17 mouse cellular contexts compared by ENCODE assay signal in genomic region chr9:86646807-86647206, GRCm38 (mm10). TPM values are rescaled to one million over a fixed set of nuclear protein-coding genes. Genes with fewer than 3 reads are reported as not detected.
DNase-seq lines count a peak whose midpoint lies in the region; ATAC-seq and TF ChIP-seq lines count a peak whose summit lies in the region.
"Had no signal": no experiment of that assay in that cellular context is flagged by ENCODE, and none has a peak within 500 bp of the region (broad histone marks: within the 10 kb centered on the region; RNA-seq: fewer than 3 reads in every experiment).

No protein-coding gene starts in this region.

- H3K4me1 ChIP-seq in kidney, adult 2 months (ENCODE audit: control insufficient read depth, insufficient read depth, low read length): no peaks in the 10 kb centered on the region
- no peaks in the 10 kb centered on the region for H3K4me1 ChIP-seq in kidney, embryonic 14.5 days (ENCODE audit: control insufficient read depth, insufficient read depth, low read length)
- H3K4me1 ChIP-seq: hindbrain, embryonic 12.5 days had no signal

- peak; percentile 32 for DNase-seq in adrenal gland, postnatal 14 days
- DNase-seq in adrenal gland, adult 8-10 months: no peak
- no peak for DNase-seq in kidney, adult 2 months
- DNase-seq in lung, postnatal 10 days: peak; percentile 11
- DNase-seq in lung, postnatal 4 days: no peak
- peak; percentile 5 for DNase-seq in induced T-regulatory cell, adult 2 months (ENCODE audit: low read depth)
- no peak for DNase-seq in right cerebral cortex, postnatal 14 days
- DNase-seq: cerebellum, postnatal 36 days; heart, adult 18-20 months; kidney, adult 11 months; kidney, postnatal 25 days; thymus, postnatal 14 days had no signal

- no peak overlapping the region for H3K4me2 ChIP-seq in kidney, embryonic 14.5 days (replicated peaks; ENCODE audit: low read depth, low read length)
- H3K4me2 ChIP-seq: hindbrain, embryonic 12.5 days; limb, embryonic 15.5 days; lung, embryonic 15.5 days had no signal

- no peaks in the 10 kb centered on the region for H3K27me3 ChIP-seq in kidney, adult 2 months (replicated peaks; ENCODE audit: control insufficient read depth, insufficient read depth, low read length)
- no peaks in the 10 kb centered on the region for H3K27me3 ChIP-seq in kidney, embryonic 14.5 days (ENCODE audit: control insufficient read depth, insufficient read depth, low read length)
- H3K27me3 ChIP-seq: hindbrain, embryonic 12.5 days; limb, embryonic 15.5 days; lung, embryonic 15.5 days had no signal

- H3K36me3 ChIP-seq in kidney, adult 2 months (ENCODE audit: control insufficient read depth, insufficient read depth, low read length): no peaks in the 10 kb centered on the region
- H3K36me3 ChIP-seq in kidney, embryonic 14.5 days (ENCODE audit: control insufficient read depth, insufficient read depth, low read length): no peaks in the 10 kb centered on the region
- H3K36me3 ChIP-seq: hindbrain, embryonic 12.5 days; limb, embryonic 15.5 days; lung, embryonic 15.5 days had no signal

- 9% methylated on average over 1 of the region's 1 CpGs for WGBS in kidney, adult 2 months
- 9% methylated on average over 1 of the region's 1 CpGs for WGBS in kidney, embryonic 14.5 days

- H3K9ac ChIP-seq in kidney, embryonic 14.5 days (ENCODE audit: low read depth, low read length): no peak overlapping the region
- H3K9ac ChIP-seq: hindbrain, embryonic 12.5 days; limb, embryonic 15.5 days; lung, embryonic 15.5 days had no signal

- H3K27ac ChIP-seq in kidney, adult 2 months (ENCODE audit: insufficient read depth, low read depth, low read length): no peak overlapping the region
- H3K27ac ChIP-seq in kidney, embryonic 14.5 days (ENCODE audit: low read depth, low read length): no peak overlapping the region
- H3K27ac ChIP-seq: hindbrain, embryonic 12.5 days; limb, embryonic 15.5 days; lung, embryonic 15.5 days had no signal

- TF ChIP-seq CTCF in kidney, adult 2 months (conservative IDR thresholded peaks at IDR 0.05; ENCODE audit: insufficient read depth, insufficient read length, low read depth, low read length): peak; percentile 23

- no peaks in the 10 kb centered on the region for H3K9me3 ChIP-seq in kidney, embryonic 14.5 days (ENCODE audit: control insufficient read depth, low read length)
- H3K9me3 ChIP-seq: hindbrain, embryonic 12.5 days; limb, embryonic 15.5 days; lung, embryonic 15.5 days had no signal

- ATAC-seq in kidney, embryonic 14.5 days (ENCODE audit: low FRiP score, low TSS enrichment): no peak

- TF ChIP-seq POLR2A in kidney, adult 2 months (IDR thresholded peaks at IDR 0.05; ENCODE audit: low read depth, low read length): no peak

- H3K4me3 ChIP-seq in kidney, adult 2 months (ENCODE audit: insufficient read depth, low read depth, low read length): no peak overlapping the region
- no peak overlapping the region for H3K4me3 ChIP-seq in kidney, embryonic 14.5 days (ENCODE audit: low read length)
- H3K4me3 ChIP-seq: erythroblast, embryonic 14.5 days; hindbrain, embryonic 12.5 days; limb, embryonic 15.5 days; lung, embryonic 15.5 days had no signal

RNA-seq across cellular contexts. Expression of gene Me1, which starts 48.9 kb away (rescaled TPM):
- total RNA-seq in adrenal gland, postnatal 14 days (2021): 534 and 576 TPM in 2 replicates
- 1,000 to 10,000 TPM; 1,151 to 1,951 (median 1,592) TPM for total RNA-seq in adrenal gland, adult 8-10 months (2022)
- 150 and 153 TPM in 2 replicates for polyA plus RNA-seq in kidney, adult 2 months (2012; rRNA removed)
- 4.5 and 8.4 TPM in 2 replicates for polyA plus RNA-seq in kidney, embryonic 14.5 days (2014; fragmentation: Nextera tagmentation; extraction: Ambion mirVana)

Comparison
In these comparisons a context has a peak if more than half of its experiments do, and no peak if none do; other contexts are left out.
1. DNase-seq: peak in adrenal gland, postnatal 14 days (single experiment), lung, postnatal 10 days (single experiment) and induced T-regulatory cell, adult 2 months (single experiment); none in adrenal gland, adult 8-10 months (single experiment), kidney, adult 2 months (single experiment), lung, postnatal 4 days (0 of 2) and right cerebral cortex, postnatal 14 days (single experiment).